Mouse (Mus musculus) embryonic fibroblast, embryonic 13.5 days (primary cell): ENCODE results near the gene Slc2a1. TPM values are rescaled to one million over a fixed set of nuclear protein-coding genes. Genes with fewer than 3 reads are reported as not detected.

Source experiments
- H3K27ac ChIP-seq: 2 replicates; pipeline ENCODE4 v1.5.1; 2012; ENCODE audit warnings: low read length, control low read depth, inconsistent platforms; ENCODE audit not compliant: insufficient read depth
- H3K4me1 ChIP-seq: 2 replicates; pipeline ENCODE4 v1.6.1; 2011; ENCODE audit warnings: low read length; ENCODE audit not compliant: control insufficient read depth, insufficient read depth
- H3K4me3 ChIP-seq: 2 replicates; pipeline ENCODE4 v1.5.1; 2011; ENCODE audit warnings: mild to moderate bottlenecking, control low read depth, low read length; ENCODE audit not compliant: insufficient read depth
- CTCF ChIP-seq: IDR thresholded peaks from 2 replicates; pipeline ENCODE4 v1.5.1; 2011; ENCODE audit warnings: mild to moderate bottlenecking, control low read depth, low read length, moderate library complexity, borderline replicate concordance; ENCODE audit not compliant: insufficient read depth
- POLR2A ChIP-seq: IDR thresholded peaks from 2 replicates; pipeline ENCODE4 v1.6.1; 2011; ENCODE audit warnings: low read depth, mild to moderate bottlenecking, control low read depth, low read length, moderate library complexity
- polyA plus RNA-seq: library from polyadenylated mRNA; stranded (reverse); fragments of >200 nt; gene quantifications from 2 replicates; pipeline ENCODE4 v1.2.4, GENCODE M21; 2011; ENCODE audit warnings: low read depth; ENCODE audit not compliant: missing spikeins, insufficient read length

Slc2a1 gene
- polyA plus RNA-seq, 1 experiment: 92.4 TPM

- H3K27ac ChIP-seq: no peak overlapping the region
- H3K4me1 ChIP-seq: peaks cover 5% of the 10 kb centered on the region
- no peak overlapping the region for H3K4me3 ChIP-seq
- no peak for TF ChIP-seq CTCF
- TF ChIP-seq POLR2A: no peak
Measured at GRCm38 (mm10) chr4:119097421-119097820, 11.1 kb upstream of the Slc2a1 start.

GRCm38 (mm10) chr4:119098216-119099210 is 10.0 kb upstream of the Slc2a1 start:
- Histone ChIP-seq H3K27ac (no peak overlapping the region), H3K4me3 (no peak overlapping the region)
- TF ChIP-seq CTCF (no peak), POLR2A (no peak)

GRCm38 (mm10) chr4:119101392-119101791 is 7.1 kb upstream of the Slc2a1 start:
- peaks cover 14% of the 10 kb centered on the region for H3K4me1 ChIP-seq
- no peak overlapping the region for H3K27ac ChIP-seq
- no peak overlapping the region for H3K4me3 ChIP-seq
- no peak for TF ChIP-seq CTCF
- no peak for TF ChIP-seq POLR2A

More at GRCm38 (mm10) chr4:119098216-119099210, 10.0 kb upstream of the Slc2a1 start:
- H3K4me1 ChIP-seq: peaks cover 7% of the 10 kb centered on the region

GRCm38 (mm10) chr4:119102350-119103126 is 6.0 kb upstream of the Slc2a1 start:
- H3K4me3 ChIP-seq: no peak overlapping the region

GRCm38 (mm10) chr4:119104847-119105246 is 3.7 kb upstream of the Slc2a1 start:
- peak overlapping the region; percentile 71 for H3K27ac ChIP-seq
- TF ChIP-seq CTCF: no peak
- TF ChIP-seq POLR2A: no peak
- no peak overlapping the region for H3K4me3 ChIP-seq
- H3K4me1 ChIP-seq: peaks cover 14% of the 10 kb centered on the region

More at GRCm38 (mm10) chr4:119102350-119103126, 6.0 kb upstream of the Slc2a1 start:
- TF ChIP-seq CTCF (no peak), POLR2A (no peak)
- Histone ChIP-seq H3K4me1 (peaks cover 14% of the 10 kb centered on the region), H3K27ac (no peak overlapping the region)

- Histone ChIP-seq H3K27ac (peak overlapping the region; percentile 71), H3K4me3 (0 out of 2 replicates have a peak overlapping the region, but pooled peaks have one; percentile 1), H3K4me1 (peaks cover 14% of the 10 kb centered on the region)
- TF ChIP-seq CTCF: no peak
- peak; percentile 88 for TF ChIP-seq POLR2A
Measured at GRCm38 (mm10) chr4:119105704-119106103, 2.8 kb upstream of the Slc2a1 start.

GRCm38 (mm10) chr4:119107867-119108266 is 644 bp upstream of the Slc2a1 start:
- TF ChIP-seq CTCF (no peak), POLR2A (no peak)

GRCm38 (mm10) chr4:119109640-119110039 is 1.1 kb downstream of the Slc2a1 start:
- peak overlapping the region; percentile 43; the same call in 1 of the 2 replicates for H3K27ac ChIP-seq
- H3K4me3 ChIP-seq: peak overlapping the region; percentile 93
- TF ChIP-seq CTCF (no peak), POLR2A (no peak)
- peaks cover 13% of the 10 kb centered on the region for H3K4me1 ChIP-seq

More at GRCm38 (mm10) chr4:119107867-119108266, 644 bp upstream of the Slc2a1 start:
- Histone ChIP-seq H3K4me1 (peaks cover 13% of the 10 kb centered on the region), H3K27ac (no peak overlapping the region), H3K4me3 (no peak overlapping the region)

- Histone ChIP-seq H3K27ac (no peak overlapping the region), H3K4me1 (peaks cover 6% of the 10 kb centered on the region), H3K4me3 (peak overlapping the region; percentile 93)
- no peak for TF ChIP-seq POLR2A
- no peak for TF ChIP-seq CTCF
Measured at GRCm38 (mm10) chr4:119110512-119110911, 2.0 kb downstream of the Slc2a1 start.

- H3K4me1 ChIP-seq: peaks cover 6% of the 10 kb centered on the region; the same call in 1 of the 2 replicates
- no peak overlapping the region for H3K27ac ChIP-seq
- no peak overlapping the region for H3K4me3 ChIP-seq
- TF ChIP-seq POLR2A (no peak), CTCF (no peak)
Measured at GRCm38 (mm10) chr4:119111410-119111809, 2.9 kb downstream of the Slc2a1 start.
